Mouse (Mus musculus) liver, embryonic 13.5 days (tissue): Measurements from ENCODE around the gene Acaa1b. TPM values are rescaled to one million over a fixed set of nuclear protein-coding genes. Genes with fewer than 3 reads are reported as not detected.

ENCODE experiments used
- ATAC-seq: fragments of 200-750 bp; cut with Nextera tagmentation; 2 replicates; pipeline ENCODE4 v1.8.0; 2017; ENCODE audit warnings: low read depth, mild to moderate bottlenecking, moderate number of reproducible peaks, moderate library complexity
- DNase-seq: peaks from one replicate; pipeline ENCODE4 v3.0.0; 2022
- H3K27ac ChIP-seq: fragments of 300-500 bp; sonication (generic); 2 replicates; pipeline ENCODE4 v1.5.1; 2015; ENCODE audit warnings: moderate library complexity, mild to moderate bottlenecking, inconsistent platforms
- H3K27me3 ChIP-seq: fragments of 300-500 bp; sonication (generic); 2 replicates; pipeline ENCODE4 v1.6.1; 2015; ENCODE audit warnings: mild to moderate bottlenecking, inconsistent platforms
- H3K36me3 ChIP-seq: fragments of 300-500 bp; sonication (generic); 2 replicates; pipeline ENCODE4 v1.6.1; 2015; ENCODE audit warnings: mild to moderate bottlenecking, inconsistent platforms
- H3K4me1 ChIP-seq: fragments of 300-500 bp; sonication (generic); replicated peaks from 2 replicates; pipeline ENCODE4 v1.6.1; 2015; ENCODE audit warnings: inconsistent platforms
- H3K4me2 ChIP-seq: fragments of 300-500 bp; sonication (generic); 2 replicates; pipeline ENCODE4 v1.6.1; 2015; ENCODE audit warnings: inconsistent platforms, mild to moderate bottlenecking, moderate library complexity
- H3K4me3 ChIP-seq: fragments of 300-500 bp; sonication (generic); replicated peaks from 2 replicates; pipeline ENCODE4 v1.5.1; 2015; ENCODE audit warnings: mild to moderate bottlenecking, inconsistent platforms
- H3K9ac ChIP-seq: fragments of 300-500 bp; sonication (generic); 2 replicates; pipeline ENCODE4 v1.6.1; 2015; ENCODE audit warnings: mild to moderate bottlenecking, inconsistent platforms
- H3K9me3 ChIP-seq: fragments of 300-500 bp; sonication (generic); replicated peaks from 2 replicates; pipeline ENCODE4 v1.6.1; 2016; ENCODE audit warnings: inconsistent platforms
- WGBS: fragments of 180-500 bp; shearing (Covaris S2); methylation state at CpG from one replicate; pipeline ENCODE4 v1.1.7; 2015; ENCODE audit not compliant: insufficient replicate concordance; 5-methylcytosine and 5-hydroxymethylcytosine counted together
- polyA plus RNA-seq: library from polyadenylated mRNA; unstranded; fragments of >200 nt; fragmentation: Nextera tagmentation; extraction: Ambion mirVana; gene quantifications from 2 replicates; pipeline ENCODE4 v1.2.1, GENCODE M21; 2015

The Acaa1b gene
- polyA plus RNA-seq, 1 experiment from 2014 or later, result 3.1 TPM

- H3K4me1 ChIP-seq, result peaks cover 7% of the 10 kb centered on the region; the same call in 1 of the 2 replicates
- peaks cover 13% of the 10 kb centered on the region for H3K27me3 ChIP-seq
- no peak overlapping the region for H3K9ac ChIP-seq
- H3K36me3 ChIP-seq, result no peaks in the 10 kb centered on the region
- H3K4me2 ChIP-seq, result no peak overlapping the region
- 73% methylated on average over 4 of the region's 4 CpGs for WGBS
- no peak overlapping the region for H3K27ac ChIP-seq
- no peaks in the 10 kb centered on the region for H3K9me3 ChIP-seq
- H3K4me3 ChIP-seq, result no peak overlapping the region
- DNase-seq, result no peak
- ATAC-seq, result no peak
Observed at GRCm38 (mm10) chr9:119107566-119107965, 49.3 kb downstream of the Acaa1b start.

GRCm38 (mm10) chr9:119102783-119103113, 54.1 kb downstream of the Acaa1b start:
- ATAC-seq, result no peak
- H3K9me3 ChIP-seq, result no peaks in the 10 kb centered on the region
- no peaks in the 10 kb centered on the region for H3K36me3 ChIP-seq
- H3K4me1 ChIP-seq, result peaks cover 12% of the 10 kb centered on the region; the same call in 1 of the 2 replicates
- H3K9ac ChIP-seq, result peak overlapping the region; percentile 40; the same call in 1 of the 2 replicates
- peak overlapping the region; percentile 58 for H3K4me3 ChIP-seq
- H3K27me3 ChIP-seq, result peaks cover 20% of the 10 kb centered on the region
- peak overlapping the region; percentile 72 for H3K4me2 ChIP-seq
- no peak overlapping the region for H3K27ac ChIP-seq
- WGBS, result 3% methylated on average over 19 of the region's 19 CpGs
- DNase-seq, result no peak

- H3K36me3 ChIP-seq, result no peaks in the 10 kb centered on the region
- no peaks in the 10 kb centered on the region for H3K9me3 ChIP-seq
- H3K9ac ChIP-seq, result peak within 1 kb of the TSS; percentile 40
- peak; percentile 44 for DNase-seq
- H3K4me2 ChIP-seq, result peak within 1 kb of the TSS; percentile 72
- 3% methylated on average over 44 of the region's 44 CpGs for WGBS
- peaks cover 23% of the 10 kb centered on the region for H3K27me3 ChIP-seq
- no peak within 1 kb of the TSS for H3K27ac ChIP-seq
- peaks cover 12% of the 10 kb centered on the region; the same call in 1 of the 2 replicates for H3K4me1 ChIP-seq
- ATAC-seq, result peak; percentile 71
- peak within 1 kb of the TSS; percentile 58 for H3K4me3 ChIP-seq
Observed at GRCm38 (mm10) chr9:119101992-119102782, 54.7 kb downstream of the Acaa1b start, which contains the start of gene Dlec1. TSS of gene Dlec1 (plus strand) at chr9:119102478.

DNA sequence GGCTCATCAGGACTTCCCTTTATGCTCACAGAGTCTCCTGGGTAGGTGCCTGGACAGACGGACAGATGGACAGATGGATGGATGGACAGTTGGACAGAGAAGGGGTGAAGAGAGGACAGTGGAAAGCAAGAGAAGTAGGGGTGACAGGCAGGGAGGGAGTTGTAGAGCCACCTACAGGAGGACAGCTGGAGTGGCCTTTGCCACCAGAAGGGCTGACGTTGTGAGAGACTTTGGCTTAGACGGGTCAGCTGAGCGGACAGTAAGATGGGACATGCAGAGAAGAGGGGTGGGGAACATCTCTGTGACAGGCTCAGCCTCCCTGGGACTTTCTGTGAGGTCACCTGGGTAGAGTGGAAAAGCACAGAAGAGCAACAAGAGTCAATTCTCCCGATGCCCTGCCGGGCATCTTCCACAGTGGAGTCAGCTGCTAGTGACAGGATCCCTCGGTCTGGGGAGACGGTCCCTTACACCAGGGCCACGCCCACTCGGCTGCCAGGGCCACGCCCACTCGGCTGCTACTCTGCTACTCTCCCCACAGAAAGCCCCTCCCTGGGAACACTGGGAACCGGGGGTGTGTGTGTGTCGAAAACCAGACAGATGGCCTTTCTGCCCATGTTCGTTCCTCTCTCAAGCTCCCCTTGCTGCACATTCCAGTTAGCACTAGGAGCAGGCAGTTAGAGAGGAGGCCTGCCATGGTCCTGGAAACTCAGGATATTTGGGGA, 56.6 kb downstream of the Acaa1b start:
- Histone ChIP-seq H3K9me3 (no peaks in the 10 kb centered on the region), H3K36me3 (no peaks in the 10 kb centered on the region), H3K9ac (no peak overlapping the region), H3K27me3 (peaks cover 38% of the 10 kb centered on the region), H3K27ac (no peak overlapping the region), H3K4me1 (peaks cover 12% of the 10 kb centered on the region; the same call in 1 of the 2 replicates), H3K4me3 (no peak overlapping the region), H3K4me2 (no peak overlapping the region)
- 17% methylated on average over 15 of the region's 15 CpGs for WGBS
- no peak for DNase-seq
- peak; percentile 34; the same call in 1 of the 2 replicates for ATAC-seq

Other genes starting within 250 kb of the Acaa1b start
- gene Ctdspl, start 230.6 kb downstream of the Acaa1b start, polyA plus RNA-seq, result 2.7 and 3.0 TPM in 2 replicates
- gene Vill, start 104.3 kb downstream of the Acaa1b start, polyA plus RNA-seq, result 7.6 and 7.7 TPM in 2 replicates
- 1.6 and 2.0 TPM in 2 replicates for gene Plcd1, start 63.6 kb downstream of the Acaa1b start, polyA plus RNA-seq
- gene Dlec1, start 54.6 kb downstream of the Acaa1b start, polyA plus RNA-seq, result not detected in 2 replicates
- gene Gm47289, start 2.1 kb upstream of the Acaa1b start, polyA plus RNA-seq, result not detected in 2 replicates
- gene Slc22a13, start 52.0 kb upstream of the Acaa1b start, polyA plus RNA-seq, result not detected in 2 replicates
- 6.0 and 6.5 TPM in 2 replicates for gene Oxsr1, start 165.3 kb upstream of the Acaa1b start, polyA plus RNA-seq
- 39.6 and 40.2 TPM in 2 replicates for gene Acaa1a, start 182.6 kb upstream of the Acaa1b start, polyA plus RNA-seq
- 18.6 and 21.7 TPM in 2 replicates for gene Myd88, start 184.3 kb upstream of the Acaa1b start, polyA plus RNA-seq
- 3.6 and 4.7 TPM in 2 replicates for gene Xylb, start 200.3 kb upstream of the Acaa1b start, polyA plus RNA-seq
- not detected in 2 replicates for gene Slc22a14, start 208.5 kb upstream of the Acaa1b start, polyA plus RNA-seq
- 1.8 and 2.1 TPM in 2 replicates for gene Acvr2b, start 245.0 kb upstream of the Acaa1b start, polyA plus RNA-seq